Mouse (Mus musculus) small intestine, adult 2 months (tissue): ENCODE measurements around the gene Pyroxd1.

Experiments used
- CTCF ChIP-seq: fragments of 200-500 bp; IDR thresholded peaks from 2 replicates; pipeline ENCODE4 v1.5.1; 2012; ENCODE audit warnings: low read depth, mild to moderate bottlenecking, control low read depth, inconsistent platforms, low read length, moderate library complexity, mixed read lengths; ENCODE audit not compliant: insufficient replicate concordance, insufficient read length; ENCODE audit errors: extremely low read depth
- POLR2A ChIP-seq: fragments of 200-500 bp; IDR thresholded peaks from 2 replicates; pipeline ENCODE4 v1.6.1; 2012; ENCODE audit warnings: low read depth, mild to moderate bottlenecking, control low read depth, inconsistent platforms, low read length, moderate library complexity

DNA sequence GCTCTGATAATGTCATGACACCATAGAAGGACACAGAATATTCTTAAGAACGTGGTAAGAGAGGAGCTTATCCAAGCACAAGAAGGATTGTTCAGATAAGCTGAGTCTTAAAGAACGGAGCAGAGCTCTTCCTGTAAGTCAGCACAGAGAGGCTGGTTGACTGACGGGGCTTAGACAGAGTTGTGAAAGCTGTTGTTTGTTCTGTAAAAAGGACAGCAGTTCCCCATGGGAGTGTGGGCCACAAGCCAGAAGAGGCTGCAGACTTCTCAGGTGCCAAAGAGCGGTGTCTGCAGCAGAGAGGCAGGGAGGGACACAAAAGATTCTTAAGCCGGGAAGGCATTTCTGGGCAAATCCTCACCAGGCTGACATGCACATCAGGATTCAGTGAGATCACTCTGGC is 49.2 kb downstream of the Pyroxd1 start:
- TF ChIP-seq POLR2A (no peak), CTCF (no peak)
